Mouse (Mus musculus) layer of hippocampus, postnatal 25 days (tissue): Measurements from ENCODE around the gene Grtp1. TPM values are rescaled to one million over a fixed set of nuclear protein-coding genes. Genes with fewer than 3 reads are reported as not detected.

Source experiments
- DNase-seq, 2 experiments: peaks; one replicate each; pipeline ENCODE4 v3.0.0; 2022; ENCODE audit warnings: mixed read lengths in 2 of 2, low spot score in 1 of 2; ENCODE audit errors: extremely low spot score in 1 of 2
- total RNA-seq, 2 experiments: library from RNA; stranded (reverse); gene quantifications; 2 replicates each; pipeline ENCODE4 v1.2.3; 2021

Gene Grtp1
- total RNA-seq, 2 experiments from 2014 or later, result 5.2 TPM

DNA sequence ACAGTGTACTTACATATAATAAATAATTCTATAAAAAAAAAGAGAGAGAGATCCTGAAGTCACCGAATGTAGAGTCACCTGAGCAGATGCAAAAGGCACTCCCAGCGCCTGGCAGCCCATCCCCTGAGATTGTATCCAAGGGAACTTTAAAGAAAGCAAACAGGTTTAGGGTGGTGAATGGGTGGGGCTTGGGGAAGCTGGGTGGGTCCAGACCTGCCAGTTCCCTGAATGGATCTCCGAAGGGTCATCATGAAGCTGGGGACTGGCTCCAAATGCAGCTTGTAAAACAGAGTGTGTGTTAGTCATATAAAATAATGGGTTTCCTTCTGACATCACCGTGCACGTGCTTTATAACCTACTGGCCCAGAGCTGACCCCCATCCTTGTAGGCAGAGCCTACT is 5.9 kb upstream of the Grtp1 start:
- no peak for DNase-seq

- DNase-seq, result no peak
Observed at GRCm38 (mm10) chr8:13205311-13205710, 4.9 kb upstream of the Grtp1 start.

GRCm38 (mm10) chr8:13204371-13205140 is 4.1 kb upstream of the Grtp1 start:
- DNase-seq, result no peak

GRCm38 (mm10) chr8:13203472-13203871 is 3.1 kb upstream of the Grtp1 start:
- no peak for DNase-seq

DNA sequence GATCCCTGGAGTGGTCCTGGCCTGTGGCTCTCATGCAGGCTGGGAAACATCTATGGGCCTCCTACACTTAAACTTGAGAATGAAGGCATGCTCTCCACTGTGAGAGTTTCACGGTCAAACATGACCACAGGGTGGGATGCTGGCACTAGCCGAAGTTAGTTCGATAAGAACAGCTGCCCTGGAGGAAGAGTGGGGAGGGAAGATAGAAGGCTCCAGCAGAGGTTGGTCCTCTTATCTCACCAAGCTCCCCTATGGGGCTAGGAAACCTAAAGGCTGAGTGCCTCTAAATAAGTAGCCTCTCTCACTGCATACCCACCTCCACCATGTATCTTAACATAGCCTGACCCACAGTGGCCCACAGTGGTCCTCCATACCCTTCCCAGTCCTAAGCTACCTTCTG is 2.4 kb upstream of the Grtp1 start:
- DNase-seq, result no peak

DNA sequence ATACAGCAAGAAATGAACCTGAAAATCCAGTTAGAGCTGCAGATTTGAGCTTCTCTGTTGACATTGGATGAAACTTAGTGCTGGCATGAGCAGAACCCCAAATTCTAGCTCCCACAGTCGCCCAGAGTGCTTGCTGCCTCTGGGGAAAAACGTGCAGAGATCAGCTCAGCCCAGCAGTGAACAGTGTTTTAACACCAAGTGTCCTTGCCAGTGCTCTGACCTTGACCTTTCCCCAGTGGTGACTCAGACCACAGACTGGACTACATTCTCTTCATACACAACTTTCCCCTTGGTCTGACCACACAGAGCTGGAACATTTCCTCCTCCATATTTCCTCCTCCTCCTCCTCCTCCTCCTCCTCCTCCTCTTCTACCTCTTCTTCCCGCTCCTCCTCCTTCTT is 1.6 kb upstream of the Grtp1 start:
- no peak for DNase-seq

DNA sequence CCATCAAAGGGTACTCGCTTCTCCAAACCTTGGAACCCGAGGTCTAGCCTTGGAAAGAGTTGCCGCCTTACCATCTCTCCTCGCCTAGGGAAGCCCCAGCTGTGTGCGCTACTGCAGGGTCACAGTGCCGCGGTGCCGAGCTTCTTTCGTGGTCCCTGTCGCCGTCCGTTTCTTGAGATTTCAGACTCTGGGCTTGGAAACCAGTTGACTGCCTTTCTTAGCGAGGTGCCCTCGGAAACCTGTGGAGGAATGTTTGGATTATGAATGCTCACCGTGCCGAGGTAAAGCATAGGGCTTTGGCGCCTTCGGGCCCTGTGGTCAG is 554 bp upstream of the Grtp1 start:
- DNase-seq, result no peak

DNA sequence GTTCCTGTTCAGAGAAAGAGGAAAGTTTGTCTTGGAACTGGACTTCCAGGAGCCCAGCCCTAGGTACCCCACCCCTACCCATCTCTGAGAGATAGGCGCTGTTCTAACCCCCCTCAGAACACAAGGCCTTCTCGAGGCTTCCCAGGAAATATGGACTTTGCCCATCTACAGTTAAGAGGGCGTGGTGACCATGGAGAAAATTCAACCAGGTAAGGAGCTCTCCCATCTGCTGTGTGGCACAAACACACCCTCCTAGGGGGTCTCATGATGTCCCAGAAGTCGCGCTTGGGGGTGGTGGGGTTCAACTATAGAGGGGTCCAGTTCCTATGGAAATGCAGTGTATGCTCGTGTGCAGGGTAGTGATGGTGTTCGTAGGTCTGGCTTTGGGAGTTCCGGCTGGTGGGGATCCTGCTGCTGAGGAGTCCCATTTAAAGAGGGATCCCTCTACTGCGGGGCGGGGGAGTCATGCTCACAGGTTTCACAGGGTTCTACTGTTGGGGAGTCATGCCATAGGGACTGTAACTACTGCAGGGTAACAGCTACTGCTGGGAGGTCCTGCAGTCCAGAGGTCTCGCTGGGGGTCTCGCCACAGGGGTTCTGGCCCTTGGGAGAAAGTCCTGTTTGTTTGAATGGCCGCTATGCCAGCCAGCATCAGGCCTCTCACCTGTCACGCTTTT is 897 bp downstream of the Grtp1 start:
- DNase-seq, result no peak

DNA sequence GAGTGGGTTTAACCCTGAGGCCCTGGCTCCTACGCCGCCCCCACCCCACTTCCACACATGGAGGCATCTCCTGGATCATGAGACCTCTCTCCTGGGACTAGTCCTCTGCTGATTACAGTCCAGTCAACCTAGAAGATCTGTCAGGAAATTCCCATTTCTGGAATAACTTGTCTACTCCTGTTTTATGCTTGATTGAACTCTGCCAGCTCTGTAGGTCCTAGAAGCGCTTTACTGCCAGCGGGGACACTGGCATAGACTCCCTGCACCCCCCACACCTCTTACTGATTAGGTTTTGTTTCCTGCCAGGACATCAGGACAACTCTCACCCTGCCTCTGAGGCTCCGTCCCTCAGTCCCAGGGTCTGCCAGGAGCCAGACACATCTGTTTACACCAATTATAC is 2.9 kb downstream of the Grtp1 start:
- DNase-seq, result no peak

DNA sequence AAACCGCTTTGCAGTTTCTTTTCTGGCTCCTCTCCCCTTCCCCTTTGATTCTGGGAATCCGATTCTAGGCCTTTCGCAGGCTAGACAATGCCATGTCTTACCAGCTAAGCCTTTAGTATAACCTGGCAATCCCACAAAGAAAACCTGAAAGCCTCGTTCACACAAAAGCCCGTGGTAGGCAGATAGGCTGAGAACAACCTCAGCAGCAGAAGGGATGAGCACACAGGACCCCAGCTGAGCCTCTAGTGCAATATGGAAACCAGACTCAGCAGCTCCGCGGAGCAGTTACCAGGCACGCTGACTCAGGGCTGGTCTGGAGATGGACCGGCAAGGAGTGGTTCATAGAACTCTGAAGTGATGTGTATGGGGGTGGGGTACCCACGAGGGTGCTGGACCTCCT is 5.6 kb downstream of the Grtp1 start:
- DNase-seq, result no peak

GRCm38 (mm10) chr8:13190235-13190634 is 10.2 kb downstream of the Grtp1 start:
- DNase-seq, result no peak

GRCm38 (mm10) chr8:13188857-13189256 is 11.6 kb downstream of the Grtp1 start:
- no peak for DNase-seq

DNA sequence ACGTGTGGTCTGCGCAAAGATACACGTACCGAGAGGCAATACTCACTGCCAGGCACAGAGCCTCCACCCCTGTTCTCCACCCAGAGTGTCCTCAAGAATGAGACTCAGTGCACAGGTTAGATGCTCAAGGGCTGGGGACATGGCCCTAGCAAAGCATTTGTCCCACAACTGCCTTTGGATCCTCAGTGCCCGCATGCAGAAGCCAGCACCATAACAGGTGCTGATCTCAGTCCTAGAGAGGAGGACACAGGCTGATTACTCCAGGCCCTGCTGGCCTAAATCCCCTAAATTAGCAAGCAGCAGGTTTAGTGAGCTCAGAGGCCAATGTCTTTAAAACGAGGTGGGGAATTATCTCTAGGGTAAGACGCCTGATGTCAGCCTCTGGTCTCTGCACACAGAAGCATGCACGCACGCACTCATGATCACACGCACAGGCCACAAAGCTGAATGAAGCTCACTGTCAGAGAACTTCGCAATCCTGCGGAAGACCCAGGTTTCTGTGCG is 12.3 kb downstream of the Grtp1 start:
- DNase-seq, result no peak

DNA sequence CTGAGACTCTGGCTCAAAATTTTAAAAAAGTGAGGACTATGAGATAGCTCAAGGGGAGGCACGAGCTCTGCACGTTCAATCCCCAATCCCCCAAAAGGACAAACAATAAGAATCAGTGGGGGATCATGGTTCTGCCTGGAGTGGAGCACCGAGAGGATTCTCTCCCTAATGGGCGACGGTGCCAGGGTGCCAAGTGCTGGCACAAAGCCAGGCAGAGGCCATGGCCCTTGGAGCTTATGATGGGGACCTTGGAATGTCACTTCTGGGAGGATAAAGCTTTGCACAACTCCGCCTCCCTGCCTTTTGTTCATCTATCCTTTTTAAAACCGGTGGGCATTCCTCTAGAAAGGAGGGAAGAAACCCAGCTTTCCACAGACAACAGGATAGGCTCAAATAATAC is 12.8 kb downstream of the Grtp1 start:
- no peak for DNase-seq

DNA sequence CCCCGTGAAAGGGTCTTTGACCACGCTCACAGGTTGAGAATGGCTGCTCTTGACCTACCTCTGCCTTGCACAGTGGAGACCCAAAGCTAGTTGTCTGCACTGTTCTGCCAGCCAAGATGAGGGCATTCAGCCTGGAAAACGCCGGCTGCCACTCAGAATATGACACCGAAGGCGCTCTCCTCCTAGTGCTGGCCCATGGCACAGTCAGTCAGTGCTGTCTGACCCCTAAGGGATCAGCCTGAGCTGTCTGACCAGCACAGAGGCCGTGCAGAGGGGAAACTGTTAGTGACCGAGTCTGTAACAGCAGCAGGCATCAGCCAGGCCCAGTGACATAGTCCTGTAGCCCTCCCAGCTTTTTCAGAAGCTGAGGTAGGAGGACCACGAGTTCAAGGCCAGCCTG is 13.2 kb downstream of the Grtp1 start:
- no peak for DNase-seq

GRCm38 (mm10) chr8:13186819-13187218 is 13.6 kb downstream of the Grtp1 start:
- DNase-seq, result no peak

GRCm38 (mm10) chr8:13181691-13181976 is 18.8 kb downstream of the Grtp1 start:
- no peak for DNase-seq

DNA sequence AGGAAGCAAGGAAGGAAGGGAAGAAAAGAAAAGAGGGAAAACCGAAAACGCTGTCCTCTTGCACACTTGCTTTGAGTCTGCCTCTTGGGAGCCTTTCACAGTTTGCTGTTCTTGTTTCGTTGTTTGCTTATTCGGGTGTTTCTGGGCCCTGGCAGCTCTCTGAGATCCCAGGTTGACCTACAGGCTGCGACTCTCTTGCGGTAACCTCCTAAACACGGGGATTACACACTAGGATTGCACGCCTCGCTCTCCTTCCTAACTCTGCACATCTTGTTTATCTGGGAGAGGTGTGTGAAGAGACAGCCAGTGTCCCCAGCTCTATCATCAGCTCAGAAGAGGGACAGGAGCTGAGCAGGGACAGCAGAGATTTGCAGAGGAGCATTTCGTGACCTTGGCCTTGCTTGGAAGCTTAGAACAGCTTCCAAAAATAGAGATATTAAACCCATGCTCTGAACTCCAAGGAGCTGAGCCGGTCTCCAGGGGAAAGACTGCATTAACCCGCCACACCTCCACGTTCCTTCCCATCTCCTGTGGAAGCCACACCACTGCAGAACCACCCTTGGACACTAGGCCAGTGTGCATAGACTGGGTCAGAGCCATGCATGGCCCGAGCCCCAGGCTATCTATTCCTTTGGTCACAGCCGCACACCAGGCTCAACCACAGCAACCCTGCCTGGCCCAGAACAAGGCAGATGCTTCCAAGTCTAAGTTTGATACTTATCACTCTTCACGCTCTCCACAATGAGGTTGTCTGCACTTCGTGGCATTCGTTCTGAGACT is 19.3 kb downstream of the Grtp1 start:
- DNase-seq, result no peak

DNA sequence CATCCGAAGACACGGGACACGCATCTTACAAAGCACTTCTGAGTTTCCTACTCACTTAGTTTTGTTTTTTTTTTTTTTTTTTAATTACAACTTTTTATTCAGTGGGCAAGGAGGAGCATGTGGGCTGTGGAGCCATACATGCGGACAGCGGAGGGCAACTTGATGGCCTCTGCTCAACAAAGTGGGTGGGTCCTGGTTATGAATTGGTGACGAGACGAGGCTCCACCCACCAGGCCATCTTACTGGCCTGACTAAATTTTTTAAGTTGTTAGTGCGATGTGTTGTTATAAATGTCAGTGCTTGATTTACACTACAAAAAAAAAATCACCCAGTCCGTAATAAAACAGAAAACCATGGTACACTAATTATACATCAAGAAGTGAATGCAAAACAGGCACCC is 20.0 kb downstream of the Grtp1 start:
- DNase-seq, result no peak

DNA sequence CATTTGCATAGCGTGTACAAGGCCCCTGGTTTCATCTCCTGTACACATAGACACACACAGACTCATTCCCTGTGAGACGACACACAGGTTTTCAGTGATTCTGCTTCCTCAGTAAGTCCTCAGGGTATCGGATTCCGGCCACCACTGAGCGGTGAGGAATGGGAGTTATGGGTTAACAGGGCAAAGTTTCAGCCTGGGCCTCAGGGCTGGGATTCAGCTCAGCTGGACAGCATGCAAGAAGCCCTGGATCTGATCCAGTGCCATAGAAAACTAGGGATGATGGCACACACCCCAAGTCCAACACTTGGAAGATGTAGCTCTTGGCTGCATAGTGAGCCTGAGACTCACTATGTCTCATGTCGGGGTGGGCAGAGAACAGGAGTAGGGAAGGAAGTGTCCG is 20.5 kb downstream of the Grtp1 start:
- DNase-seq, result no peak

- DNase-seq, result no peak
Observed at GRCm38 (mm10) chr8:13179482-13179881, 20.9 kb downstream of the Grtp1 start.

GRCm38 (mm10) chr8:13178137-13178536 is 22.3 kb downstream of the Grtp1 start:
- no peak for DNase-seq
